Mouse (Mus musculus) midbrain, embryonic 11.5 days (tissue): ENCODE data around the gene Cox8a. TPM values are rescaled to one million over a fixed set of nuclear protein-coding genes. Genes with fewer than 3 reads are reported as not detected.

Source experiments
- ATAC-seq: fragments of 200-750 bp; cut with Nextera tagmentation; 2 replicates; pipeline ENCODE4 v1.8.0; 2017; ENCODE audit warnings: moderate TSS enrichment, moderate library complexity; ENCODE audit not compliant: low FRiP score
- DNase-seq: peaks from one replicate; pipeline ENCODE4 v3.0.0; 2015; ENCODE audit warnings: low spot score; ENCODE audit errors: missing footprints
- H3K27ac ChIP-seq: fragments of 300-500 bp; sonication (generic); 2 replicates; pipeline ENCODE4 v1.5.1; 2014; ENCODE audit warnings: low read depth, low read length
- H3K27me3 ChIP-seq: fragments of 300-500 bp; sonication (generic); 2 replicates; pipeline ENCODE4 v1.6.1; 2014; ENCODE audit warnings: mild to moderate bottlenecking, low read length, moderate library complexity, mixed read lengths; ENCODE audit not compliant: control insufficient read depth, insufficient read depth
- H3K36me3 ChIP-seq: fragments of 300-500 bp; sonication (generic); 2 replicates; pipeline ENCODE4 v1.6.1; 2014; ENCODE audit warnings: mild to moderate bottlenecking, low read length, moderate library complexity, mixed read lengths; ENCODE audit not compliant: control insufficient read depth, insufficient read depth
- H3K4me1 ChIP-seq: fragments of 300-500 bp; sonication (generic); 2 replicates; pipeline ENCODE4 v1.6.1; 2014; ENCODE audit warnings: low read length; ENCODE audit not compliant: control insufficient read depth, insufficient read depth
- H3K4me2 ChIP-seq: fragments of 300-500 bp; sonication (generic); 2 replicates; pipeline ENCODE4 v1.6.1; 2014; ENCODE audit warnings: mild to moderate bottlenecking, moderate library complexity
- H3K4me3 ChIP-seq: fragments of 300-500 bp; sonication (generic); 2 replicates; pipeline ENCODE4 v1.5.1; 2014; ENCODE audit warnings: low read depth, low read length
- H3K9ac ChIP-seq: fragments of 300-500 bp; sonication (generic); 2 replicates; pipeline ENCODE4 v1.6.1; 2014; ENCODE audit warnings: low read length
- H3K9me3 ChIP-seq: fragments of 300-500 bp; sonication (generic); 2 replicates; pipeline ENCODE4 v1.6.1; 2016; ENCODE audit warnings: low read length; ENCODE audit not compliant: control insufficient read depth
- WGBS: fragments of 180-500 bp; shearing (Covaris S2); extraction: QIAGEN DNeasy Blood & Tissue Kit; methylation state at CpG from one replicate; pipeline ENCODE4 v1.1.7; 2014; 5-methylcytosine and 5-hydroxymethylcytosine counted together
- polyA plus RNA-seq: library from polyadenylated mRNA; unstranded; fragments of >200 nt; fragmentation: Nextera tagmentation; extraction: Ambion mirVana; gene quantifications from 2 replicates; pipeline ENCODE4 v1.2.1, GENCODE M21; 2014

Cox8a gene
- polyA plus RNA-seq, 1 experiment from 2014 or later = 757 TPM

- H3K4me2 ChIP-seq = no peak overlapping the region
- H3K36me3 ChIP-seq = no peaks in the 10 kb centered on the region
- ATAC-seq (no peak), DNase-seq (no peak)
- no peak overlapping the region for H3K9ac ChIP-seq
- no peaks in the 10 kb centered on the region for H3K9me3 ChIP-seq
- no peaks in the 10 kb centered on the region for H3K27me3 ChIP-seq
- no peak overlapping the region for H3K27ac ChIP-seq
- H3K4me3 ChIP-seq = no peak overlapping the region
- 86% methylated on average over 5 of the region's 5 CpGs for WGBS
- H3K4me1 ChIP-seq = no peaks in the 10 kb centered on the region
These were observed 40.5 kb upstream of the Cox8a start for GRCm38 (mm10) chr19:7257881-7258280.

DNA sequence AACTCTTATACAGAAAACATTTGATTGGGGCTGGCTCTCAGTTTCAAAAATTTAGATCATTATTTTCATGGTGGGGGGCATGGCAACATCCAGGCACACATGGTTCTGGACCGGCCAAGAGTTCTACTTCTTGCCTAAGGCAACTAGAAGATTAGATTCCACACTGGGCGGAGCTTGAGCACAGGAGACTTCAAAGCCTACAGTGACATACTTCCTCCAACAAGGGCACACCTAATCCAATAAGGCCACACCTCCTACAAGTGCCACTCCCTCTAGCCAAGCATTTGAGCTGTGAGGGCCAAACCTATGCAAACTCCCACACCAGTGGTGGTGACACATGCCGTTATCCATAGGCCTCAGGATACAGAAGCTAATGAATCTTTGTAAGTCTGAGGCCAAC, 28.6 kb upstream of the Cox8a start:
- DNase-seq = no peak
- H3K4me1 ChIP-seq = no peaks in the 10 kb centered on the region; the same call in 1 of the 2 replicates
- H3K9ac ChIP-seq = no peak overlapping the region
- H3K36me3 ChIP-seq = no peaks in the 10 kb centered on the region
- H3K27me3 ChIP-seq = no peaks in the 10 kb centered on the region
- no peak for ATAC-seq
- H3K9me3 ChIP-seq = no peaks in the 10 kb centered on the region
- H3K27ac ChIP-seq = no peak overlapping the region
- H3K4me3 ChIP-seq = no peak overlapping the region
- no peak overlapping the region for H3K4me2 ChIP-seq
- WGBS = 89% methylated on average over 3 of the region's 3 CpGs

DNA sequence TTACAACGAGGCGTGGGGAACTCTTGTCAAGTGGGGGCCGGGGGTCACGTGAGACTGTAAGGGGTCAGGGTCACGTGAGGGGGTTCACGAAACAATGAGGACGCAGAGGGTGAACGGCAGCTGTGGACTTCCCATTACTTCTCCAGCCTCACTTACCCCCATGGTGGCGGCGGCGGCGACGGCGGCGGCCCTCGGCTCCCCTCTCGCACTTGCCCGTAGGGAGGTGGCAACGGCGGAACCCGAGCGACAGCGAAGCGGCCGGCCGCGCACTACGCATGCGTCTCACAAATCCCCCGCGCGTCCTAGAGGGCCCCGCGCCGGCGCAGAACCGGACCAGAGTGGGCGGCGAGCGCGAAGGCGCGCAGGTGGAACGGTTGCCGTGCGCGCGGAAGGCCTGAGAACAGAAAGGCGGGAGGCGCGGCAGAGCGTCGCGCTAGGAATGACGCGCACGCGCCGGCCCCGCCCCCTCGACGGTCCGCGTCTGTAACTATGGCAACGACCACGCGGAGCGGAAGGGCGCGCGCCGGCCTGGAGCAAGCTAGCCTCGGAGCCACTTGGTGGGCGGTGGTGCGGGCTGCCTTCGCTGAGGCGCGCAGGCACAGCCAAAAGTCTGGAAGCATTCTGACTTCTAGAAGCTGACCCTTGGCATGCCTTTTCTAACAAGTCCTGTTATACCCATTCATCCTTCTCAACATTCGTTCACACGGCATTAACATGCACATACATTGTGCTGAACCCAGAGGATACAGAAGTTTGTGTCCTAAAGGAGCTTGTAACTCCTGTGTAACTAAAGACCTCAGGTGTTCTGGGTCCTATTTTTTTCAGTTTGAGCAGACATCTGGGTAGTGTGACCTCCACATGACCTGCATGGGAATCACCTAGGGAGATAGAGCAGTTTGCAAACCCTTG, 23.6 kb upstream of the Cox8a start, which contains the start of gene Naa40:
Gene Naa40, minus strand, starts transcription at position 402 of the 909 bp plus-strand sequence.
- Histone ChIP-seq H3K9me3 (no peaks in the 10 kb centered on the region), H3K4me2 (peak within 1 kb of the TSS; percentile 95), H3K9ac (peak within 1 kb of the TSS; percentile 82), H3K27me3 (no peaks in the 10 kb centered on the region), H3K4me1 (peaks cover 8% of the 10 kb centered on the region), H3K36me3 (0 out of 2 replicates have a peak, but pooled peaks cover 2% of the 10 kb centered on the region), H3K27ac (peak within 1 kb of the TSS; percentile 78), H3K4me3 (peak within 1 kb of the TSS; percentile 77)
- DNase-seq = peak; percentile 100
- peak; percentile 96 for ATAC-seq
- WGBS = under 1% methylated on average over 78 of the region's 80 CpGs

DNA sequence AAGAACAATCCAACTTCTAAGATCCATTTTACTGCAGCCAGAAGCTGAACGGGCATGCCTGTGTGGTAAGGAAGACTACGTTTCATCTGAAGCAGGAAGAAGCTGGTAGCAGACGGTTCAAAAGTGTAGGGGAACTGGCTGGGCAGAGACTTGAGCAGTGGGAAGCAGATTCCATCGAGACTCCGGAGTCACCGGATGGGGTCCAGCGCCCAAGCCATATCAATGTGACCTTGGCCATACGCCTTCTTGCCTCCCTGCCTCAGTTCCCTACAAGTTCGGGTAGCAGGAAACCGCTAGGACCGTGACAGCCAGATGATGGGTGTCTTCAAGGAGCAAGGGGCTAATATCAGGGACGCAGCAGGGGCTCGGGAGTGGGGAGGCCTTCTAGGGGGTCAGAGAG, 22.9 kb upstream of the Cox8a start:
- 0 out of 2 replicates have a peak, but pooled peaks cover 2% of the 10 kb centered on the region for H3K36me3 ChIP-seq
- H3K4me1 ChIP-seq = peaks cover 8% of the 10 kb centered on the region
- peak overlapping the region; percentile 78; the same call in 1 of the 2 replicates for H3K27ac ChIP-seq
- H3K4me2 ChIP-seq = peak overlapping the region; percentile 95
- H3K9ac ChIP-seq = peak overlapping the region; percentile 82
- DNase-seq (peak; percentile 90), ATAC-seq (no peak; the same call in 1 of the 2 replicates)
- H3K4me3 ChIP-seq = peak overlapping the region; percentile 77
- H3K27me3 ChIP-seq = no peaks in the 10 kb centered on the region
- no peaks in the 10 kb centered on the region for H3K9me3 ChIP-seq
- WGBS = 6% methylated on average over 13 of the region's 13 CpGs

- DNase-seq = no peak
- Histone ChIP-seq H3K4me2 (peak overlapping the region; percentile 95), H3K36me3 (0 out of 2 replicates have a peak, but pooled peaks cover 2% of the 10 kb centered on the region), H3K4me1 (peaks cover 8% of the 10 kb centered on the region), H3K9ac (peak overlapping the region; percentile 82; the same call in 1 of the 2 replicates), H3K9me3 (no peaks in the 10 kb centered on the region), H3K27me3 (no peaks in the 10 kb centered on the region), H3K4me3 (peak overlapping the region; percentile 77), H3K27ac (no peak overlapping the region)
- WGBS = 95% methylated on average over 3 of the region's 3 CpGs
- ATAC-seq = no peak
These were observed 22.2 kb upstream of the Cox8a start for GRCm38 (mm10) chr19:7239574-7239973.

DNA sequence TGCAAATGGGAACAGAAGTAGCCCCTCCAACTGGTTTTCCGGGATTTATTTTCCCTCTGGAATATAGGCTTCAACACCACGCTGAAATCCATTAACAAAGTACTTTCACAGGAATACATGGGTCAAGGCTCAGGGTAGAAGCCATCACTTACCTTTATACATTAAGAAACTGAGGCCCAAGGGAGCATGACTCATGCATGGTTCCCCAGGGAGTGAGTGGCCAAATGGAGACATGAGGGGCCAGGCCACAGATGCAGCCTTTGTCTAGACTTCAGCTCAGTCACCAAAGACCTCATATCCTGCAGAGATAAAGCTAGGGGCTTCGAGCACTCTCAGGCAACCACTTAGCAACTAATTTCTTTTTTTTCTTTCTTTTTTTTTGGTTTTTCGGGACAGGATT, 19.3 kb upstream of the Cox8a start:
- Histone ChIP-seq H3K4me2 (no peak overlapping the region), H3K27me3 (no peaks in the 10 kb centered on the region), H3K4me3 (no peak overlapping the region), H3K36me3 (peaks cover 5% of the 10 kb centered on the region), H3K27ac (no peak overlapping the region), H3K9ac (no peak overlapping the region), H3K4me1 (peaks cover 8% of the 10 kb centered on the region), H3K9me3 (no peaks in the 10 kb centered on the region)
- ATAC-seq = no peak
- 92% methylated on average over 4 of the region's 4 CpGs for WGBS
- no peak for DNase-seq

- H3K27me3 ChIP-seq = no peaks in the 10 kb centered on the region
- DNase-seq = no peak
- no peaks in the 10 kb centered on the region for H3K9me3 ChIP-seq
- 97% methylated on average over 2 of the region's 2 CpGs for WGBS
- H3K27ac ChIP-seq = no peak overlapping the region
- H3K4me2 ChIP-seq = no peak overlapping the region
- no peak overlapping the region for H3K9ac ChIP-seq
- no peak overlapping the region for H3K4me3 ChIP-seq
- H3K36me3 ChIP-seq = peaks cover 5% of the 10 kb centered on the region
- no peak for ATAC-seq
- H3K4me1 ChIP-seq = peaks cover 8% of the 10 kb centered on the region
These were observed 18.6 kb upstream of the Cox8a start for GRCm38 (mm10) chr19:7236011-7236410.

DNA sequence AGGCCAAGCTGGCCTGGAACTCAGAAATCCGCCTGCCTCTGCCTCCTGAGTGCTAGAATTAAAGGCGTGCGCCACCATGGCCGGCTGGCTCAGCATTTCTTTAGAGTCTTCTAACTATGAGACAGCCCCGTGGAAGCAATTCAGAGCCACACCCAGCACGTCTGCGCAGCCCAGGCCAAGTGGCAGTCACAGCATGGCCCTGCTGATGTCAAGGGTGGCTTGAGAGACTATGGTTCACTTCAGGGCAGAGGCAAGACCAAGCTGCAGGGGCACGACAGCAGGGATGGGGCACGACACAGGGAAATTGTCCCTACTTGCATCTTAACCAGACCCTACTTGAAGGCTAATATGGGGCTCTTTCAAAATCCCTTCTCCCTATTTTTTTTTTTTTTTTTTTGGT, 18.0 kb upstream of the Cox8a start:
- H3K4me1 ChIP-seq = peaks cover 8% of the 10 kb centered on the region
- H3K27me3 ChIP-seq = no peaks in the 10 kb centered on the region
- peaks cover 5% of the 10 kb centered on the region for H3K36me3 ChIP-seq
- ATAC-seq (no peak), DNase-seq (no peak)
- 92% methylated on average over 9 of the region's 9 CpGs for WGBS
- no peak overlapping the region for H3K27ac ChIP-seq
- no peaks in the 10 kb centered on the region for H3K9me3 ChIP-seq
- no peak overlapping the region for H3K9ac ChIP-seq
- no peak overlapping the region for H3K4me2 ChIP-seq
- no peak overlapping the region for H3K4me3 ChIP-seq

GRCm38 (mm10) chr19:7234537-7235221, 17.3 kb upstream of the Cox8a start:
- no peak overlapping the region for H3K27ac ChIP-seq
- H3K36me3 ChIP-seq = peaks cover 10% of the 10 kb centered on the region
- H3K4me3 ChIP-seq = no peak overlapping the region
- H3K4me2 ChIP-seq = no peak overlapping the region
- H3K9me3 ChIP-seq = no peaks in the 10 kb centered on the region
- H3K27me3 ChIP-seq = no peaks in the 10 kb centered on the region
- H3K9ac ChIP-seq = no peak overlapping the region
- H3K4me1 ChIP-seq = peaks cover under 1% of the 10 kb centered on the region
- peak; percentile 91 for DNase-seq
- WGBS = 64% methylated on average over 8 of the region's 8 CpGs
- ATAC-seq = peak; percentile 81
